Mouse (Mus musculus): ENCODE results near the gene Ccm2l. TPM values are rescaled to one million over a fixed set of nuclear protein-coding genes. Genes with fewer than 3 reads are reported as not detected.
A peak's percentile ranks its signal among the peaks of the same experiment; 100 is the strongest.

Gene Ccm2l
- total RNA-seq, 2 experiments from 2014 or later, result 4.9 to 6.6 TPM

- TF ChIP-seq CTCF (conservative IDR thresholded peaks at IDR 0.05), result no peak
- no peak overlapping the region for H3K4me3 ChIP-seq
- H3K27ac ChIP-seq, result no peak overlapping the region
- no peak for DNase-seq (ENCODE audit: low spot score in 2 of 2)
Observed at GRCm38 (mm10) chr2:153063394-153063793, 2.4 kb upstream of the Ccm2l start.

GRCm38 (mm10) chr2:153064190-153064970, 1.4 kb upstream of the Ccm2l start:
- no peak overlapping the region for H3K4me3 ChIP-seq
- TF ChIP-seq CTCF (conservative IDR thresholded peaks at IDR 0.05), result no peak
- DNase-seq (ENCODE audit: low spot score in 2 of 2), result no peak
- H3K27ac ChIP-seq, result no peak overlapping the region

- Histone ChIP-seq H3K27ac (peak overlapping the region; percentile 39; the same call in 1 of the 2 replicates), H3K4me3 (peak overlapping the region; percentile 27)
- no peak for DNase-seq (ENCODE audit: low spot score in 2 of 2)
- no peak for TF ChIP-seq CTCF (conservative IDR thresholded peaks at IDR 0.05)
Observed at GRCm38 (mm10) chr2:153066991-153067390, 1.2 kb downstream of the Ccm2l start.

GRCm38 (mm10) chr2:153070762-153071490, 5.2 kb downstream of the Ccm2l start:
- H3K4me3 ChIP-seq, result no peak overlapping the region
- no peak for DNase-seq (ENCODE audit: low spot score in 2 of 2)
- TF ChIP-seq CTCF (conservative IDR thresholded peaks at IDR 0.05), result peak; percentile 76

GRCm38 (mm10) chr2:153071491-153072184, 5.9 kb downstream of the Ccm2l start:
- TF ChIP-seq CTCF (conservative IDR thresholded peaks at IDR 0.05), result no peak
- DNase-seq (ENCODE audit: low spot score in 2 of 2), result peak; percentile 17 to 66
- H3K4me3 ChIP-seq, result no peak overlapping the region

More at GRCm38 (mm10) chr2:153070762-153071490, 5.2 kb downstream of the Ccm2l start:
- H3K27ac ChIP-seq, result no peak overlapping the region

GRCm38 (mm10) chr2:153074651-153075050, 8.9 kb downstream of the Ccm2l start:
- DNase-seq (ENCODE audit: low spot score in 2 of 2), result peak in 1 of 2 experiments; percentile 2
- no peak for TF ChIP-seq CTCF (conservative IDR thresholded peaks at IDR 0.05)

More at GRCm38 (mm10) chr2:153071491-153072184, 5.9 kb downstream of the Ccm2l start:
- H3K27ac ChIP-seq, result no peak overlapping the region

GRCm38 (mm10) chr2:153075961-153076360, 10.2 kb downstream of the Ccm2l start:
- H3K27ac ChIP-seq, result no peak overlapping the region
- TF ChIP-seq CTCF (conservative IDR thresholded peaks at IDR 0.05), result no peak
- H3K4me3 ChIP-seq, result no peak overlapping the region
- no peak for DNase-seq (ENCODE audit: low spot score in 2 of 2)

More at GRCm38 (mm10) chr2:153074651-153075050, 8.9 kb downstream of the Ccm2l start:
- no peak overlapping the region for H3K27ac ChIP-seq
- no peak overlapping the region for H3K4me3 ChIP-seq

GRCm38 (mm10) chr2:153080841-153081523, 15.2 kb downstream of the Ccm2l start:
- peak; percentile 63 to 80 for DNase-seq (ENCODE audit: low spot score in 2 of 2)
- Histone ChIP-seq H3K27ac (no peak overlapping the region), H3K4me3 (no peak overlapping the region)
- TF ChIP-seq CTCF (conservative IDR thresholded peaks at IDR 0.05), result peak; percentile 95

GRCm38 (mm10) chr2:153081866-153082265, 16.1 kb downstream of the Ccm2l start:
- DNase-seq (ENCODE audit: low spot score in 2 of 2), result no peak
- no peak overlapping the region for H3K4me3 ChIP-seq
- no peak overlapping the region for H3K27ac ChIP-seq
- no peak for TF ChIP-seq CTCF (conservative IDR thresholded peaks at IDR 0.05)

GRCm38 (mm10) chr2:153083275-153083674, 17.5 kb downstream of the Ccm2l start:
- no peak for TF ChIP-seq CTCF (conservative IDR thresholded peaks at IDR 0.05)
- DNase-seq (ENCODE audit: low spot score in 2 of 2), result peak in 1 of 2 experiments; percentile 17

GRCm38 (mm10) chr2:153083824-153084223, 18.1 kb downstream of the Ccm2l start:
- no peak for DNase-seq (ENCODE audit: low spot score in 2 of 2)
- Histone ChIP-seq H3K27ac (no peak overlapping the region), H3K4me3 (no peak overlapping the region)
- no peak for TF ChIP-seq CTCF (conservative IDR thresholded peaks at IDR 0.05)

More at GRCm38 (mm10) chr2:153083275-153083674, 17.5 kb downstream of the Ccm2l start:
- H3K27ac ChIP-seq, result no peak overlapping the region
- no peak overlapping the region for H3K4me3 ChIP-seq

- no peak for DNase-seq (ENCODE audit: low spot score in 2 of 2)
- no peak for TF ChIP-seq CTCF (conservative IDR thresholded peaks at IDR 0.05)
- H3K4me3 ChIP-seq, result no peak overlapping the region
- H3K27ac ChIP-seq, result no peak overlapping the region
Observed at GRCm38 (mm10) chr2:153084261-153084976, 18.7 kb downstream of the Ccm2l start.

All from layer of hippocampus, adult 2 months (tissue).